Comparison of ENCODE assay signal across 12 mouse cellular contexts in genomic region chr14:73599720-73600119, GRCm38 (mm10). TPM values are rescaled to one million over a fixed set of nuclear protein-coding genes. Genes with fewer than 3 reads are reported as not detected.
A peak's percentile ranks its signal among the peaks of the same experiment; 100 is the strongest.
DNase-seq lines count a peak whose midpoint lies in the region; ATAC-seq lines count a peak whose summit lies in the region.
"Had no signal": no experiment of that assay in that cellular context is flagged by ENCODE, and none has a peak within 500 bp of the region (broad histone marks: within the 10 kb centered on the region; RNA-seq: fewer than 3 reads in every experiment).

No protein-coding gene starts in this region.

- H3K4me1 ChIP-seq in embryonic facial prominence, embryonic 14.5 days (ENCODE audit: control insufficient read depth, insufficient read depth, low read length) = no peaks in the 10 kb centered on the region
- no peaks in the 10 kb centered on the region for H3K4me1 ChIP-seq in embryonic facial prominence, embryonic 10.5 days
- peaks cover 9% of the 10 kb centered on the region; the same call in 1 of the 2 replicates for H3K4me1 ChIP-seq in heart, embryonic 16.5 days (ENCODE audit: control insufficient read depth, insufficient read depth, low read length)
- no peaks in the 10 kb centered on the region for H3K4me1 ChIP-seq in liver, embryonic 16.5 days (ENCODE audit: control insufficient read depth, low read depth, low read length)
- H3K4me1 ChIP-seq: hindbrain, embryonic 13.5 days had no signal

- 72% methylated on average over 8 of the region's 8 CpGs for WGBS in embryonic facial prominence, embryonic 14.5 days
- 87% methylated on average over 8 of the region's 8 CpGs for WGBS in embryonic facial prominence, embryonic 10.5 days
- WGBS in heart, embryonic 16.5 days = 41% methylated on average over 8 of the region's 8 CpGs
- 36% methylated on average over 8 of the region's 8 CpGs for WGBS in liver, embryonic 16.5 days (ENCODE audit: insufficient replicate concordance)

- H3K9me3 ChIP-seq in embryonic facial prominence, embryonic 14.5 days (ENCODE audit: control insufficient read depth, low read length) = 0 out of 2 replicates have a peak, but pooled peaks cover 9% of the 10 kb centered on the region
- H3K9me3 ChIP-seq in embryonic facial prominence, embryonic 10.5 days = peaks cover 4% of the 10 kb centered on the region
- H3K9me3 ChIP-seq in heart, embryonic 16.5 days (replicated peaks; ENCODE audit: control insufficient read depth, low read length) = peaks cover 9% of the 10 kb centered on the region
- H3K9me3 ChIP-seq in liver, embryonic 16.5 days (replicated peaks; ENCODE audit: control insufficient read depth, low read length) = no peaks in the 10 kb centered on the region

- peak; percentile 71 for DNase-seq in embryonic facial prominence, embryonic 14.5 days (ENCODE audit: low spot score)
- no peak for DNase-seq in embryonic facial prominence, embryonic 10.5 days (ENCODE audit: low spot score)
- peak; percentile 19 for DNase-seq in gastrocnemius, postnatal 10 days
- no peak for DNase-seq in retina, embryonic 14.5 days (ENCODE audit: low spot score)
- DNase-seq in neural tube, embryonic 10.5 days (ENCODE audit: extremely low spot score, low spot score) = no peak
- no peak for DNase-seq in cerebellum, postnatal 14 days
- DNase-seq: cerebellum, postnatal 25 days; kidney, adult 9 months; thymus, postnatal 14 days had no signal

- H3K4me2 ChIP-seq in embryonic facial prominence, embryonic 14.5 days (ENCODE audit: low read depth, low read length) = no peak overlapping the region
- H3K4me2 ChIP-seq in heart, embryonic 16.5 days (ENCODE audit: low read depth, low read length) = no peak overlapping the region
- H3K4me2 ChIP-seq in liver, embryonic 16.5 days (ENCODE audit: low read depth, low read length) = no peak overlapping the region
- H3K4me2 ChIP-seq: hindbrain, embryonic 13.5 days had no signal

- no peaks in the 10 kb centered on the region for H3K27me3 ChIP-seq in embryonic facial prominence, embryonic 14.5 days (replicated peaks; ENCODE audit: control insufficient read depth, insufficient read depth, low read length)
- H3K27me3 ChIP-seq in embryonic facial prominence, embryonic 10.5 days (replicated peaks; ENCODE audit: low read depth, poor library complexity, severe bottlenecking) = no peaks in the 10 kb centered on the region
- H3K27me3 ChIP-seq in heart, embryonic 16.5 days (ENCODE audit: control insufficient read depth, insufficient read depth, low read length) = no peaks in the 10 kb centered on the region
- H3K27me3 ChIP-seq in liver, embryonic 16.5 days (ENCODE audit: control insufficient read depth, insufficient read depth, low read depth, low read length) = no peaks in the 10 kb centered on the region
- H3K27me3 ChIP-seq: hindbrain, embryonic 13.5 days had no signal

- peak; percentile 77 for ATAC-seq in embryonic facial prominence, embryonic 14.5 days (ENCODE audit: low read depth)
- ATAC-seq in heart, embryonic 16.5 days (replicated peaks; ENCODE audit: extremely low read depth, insufficient read depth, low FRiP score) = peak; percentile 69; the same call in 1 of the 2 replicates
- ATAC-seq in liver, embryonic 16.5 days (ENCODE audit: low read depth) = peak; percentile 72

- no peak overlapping the region for H3K4me3 ChIP-seq in embryonic facial prominence, embryonic 14.5 days (ENCODE audit: low read depth, low read length)
- H3K4me3 ChIP-seq in embryonic facial prominence, embryonic 10.5 days = no peak overlapping the region
- H3K4me3 ChIP-seq in heart, embryonic 16.5 days (ENCODE audit: low read length) = no peak overlapping the region
- H3K4me3 ChIP-seq in liver, embryonic 16.5 days (ENCODE audit: low read depth, low read length) = no peak overlapping the region
- H3K4me3 ChIP-seq: hindbrain, embryonic 13.5 days had no signal

- no peak overlapping the region for H3K27ac ChIP-seq in embryonic facial prominence, embryonic 14.5 days (replicated peaks; ENCODE audit: low read depth, low read length)
- H3K27ac ChIP-seq in embryonic facial prominence, embryonic 10.5 days (replicated peaks) = no peak overlapping the region
- 0 out of 2 replicates have a peak overlapping the region, but pooled peaks have one; percentile 9 for H3K27ac ChIP-seq in heart, embryonic 16.5 days (ENCODE audit: low read length)
- H3K27ac ChIP-seq in liver, embryonic 16.5 days (ENCODE audit: low read length) = no peak overlapping the region
- H3K27ac ChIP-seq: hindbrain, embryonic 13.5 days had no signal

- H3K9ac ChIP-seq in embryonic facial prominence, embryonic 14.5 days (ENCODE audit: low read depth, low read length) = no peak overlapping the region
- H3K9ac ChIP-seq in heart, embryonic 16.5 days (ENCODE audit: low read length) = no peak overlapping the region
- H3K9ac ChIP-seq in liver, embryonic 16.5 days (ENCODE audit: low read depth, low read length) = no peak overlapping the region
- H3K9ac ChIP-seq: hindbrain, embryonic 13.5 days had no signal

- peaks cover 66% of the 10 kb centered on the region for H3K36me3 ChIP-seq in embryonic facial prominence, embryonic 14.5 days (ENCODE audit: control insufficient read depth, insufficient read depth, low read length)
- H3K36me3 ChIP-seq in embryonic facial prominence, embryonic 10.5 days (replicated peaks) = peaks cover 79% of the 10 kb centered on the region
- H3K36me3 ChIP-seq in heart, embryonic 16.5 days (ENCODE audit: control insufficient read depth, insufficient read depth) = peaks cover 45% of the 10 kb centered on the region
- peaks cover 3% of the 10 kb centered on the region; the same call in 1 of the 2 replicates for H3K36me3 ChIP-seq in liver, embryonic 16.5 days (ENCODE audit: control insufficient read depth, insufficient read depth)

RNA-seq across cellular contexts. Expression of gene Nudt15, which starts 51.7 kb away (rescaled TPM):
- 5.4 and 5.5 TPM in 2 replicates for polyA plus RNA-seq in embryonic facial prominence, embryonic 14.5 days (2014; fragmentation: Nextera tagmentation; extraction: Ambion mirVana)
- 6.9 and 8.5 TPM in 2 replicates for polyA plus RNA-seq in embryonic facial prominence, embryonic 10.5 days (2016; fragmentation: Nextera tagmentation; extraction: Ambion mirVana)
- 1 to 10 TPM; 6.8 to 7.1 TPM for total RNA-seq in gastrocnemius, postnatal 10 days (2021)
- polyA plus RNA-seq in heart, embryonic 16.5 days (2015; fragmentation: Nextera tagmentation; extraction: Ambion mirVana) = 3.8 and 4.1 TPM in 2 replicates
- polyA plus RNA-seq in liver, embryonic 16.5 days (2015; fragmentation: Nextera tagmentation; extraction: Ambion mirVana) = 2.4 and 2.5 TPM in 2 replicates

Comparison
In these comparisons a context has a peak if more than half of its experiments do, and no peak if none do; other contexts are left out.
1. DNase-seq: peak in embryonic facial prominence, embryonic 14.5 days (single experiment) and gastrocnemius, postnatal 10 days (single experiment); none in embryonic facial prominence, embryonic 10.5 days (single experiment), retina, embryonic 14.5 days (single experiment), neural tube, embryonic 10.5 days (single experiment) and cerebellum, postnatal 14 days (0 of 2).
2. Peak in every context shown above with its lines, with median percentiles within 50 percentile points of each other: ATAC-seq.